Mouse (Mus musculus): ENCODE measurements around the gene Ctsh.

DNA sequence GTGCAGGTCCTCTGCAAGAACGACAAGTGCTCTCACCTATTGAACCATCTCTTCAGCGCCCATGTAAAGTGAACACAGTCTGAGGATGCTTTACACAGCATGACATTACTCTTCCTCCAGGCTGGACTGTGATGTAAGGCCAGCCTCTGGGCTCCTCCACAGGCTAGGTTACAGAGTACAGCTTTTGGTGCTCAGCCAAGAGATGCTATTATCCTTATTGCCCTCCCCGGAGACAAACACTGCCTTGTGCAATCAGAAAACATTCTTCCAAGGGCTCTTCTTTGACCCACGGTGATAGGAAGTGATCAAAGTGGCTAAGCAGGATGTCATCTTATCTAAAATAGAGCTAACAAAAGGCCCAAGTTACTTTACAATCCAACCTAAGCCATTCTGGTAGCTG is 15.4 kb upstream of the Ctsh start:
- no peak for TF ChIP-seq CTCF (IDR thresholded peaks at IDR 0.05; ENCODE audit: low read depth)
- no peak for TF ChIP-seq EP300 (IDR thresholded peaks at IDR 0.05; ENCODE audit: low read depth)

All from liver, embryonic 14.5 days (tissue).